Mouse (Mus musculus): ENCODE results near the gene Hdac2. TPM values are rescaled to one million over a fixed set of nuclear protein-coding genes. Genes with fewer than 3 reads are reported as not detected.

The Hdac2 gene
- polyA plus RNA-seq, 1 experiment from 2014 or later: 458 TPM

- H3K27me3 ChIP-seq (ENCODE audit: control insufficient read depth, insufficient read depth, low read length): no peaks in the 10 kb centered on the region
- H3K27ac ChIP-seq (replicated peaks; ENCODE audit: low read depth, low read length): no peak overlapping the region
- no peak overlapping the region for H3K9ac ChIP-seq (replicated peaks; ENCODE audit: low read length)
- no peaks in the 10 kb centered on the region for H3K9me3 ChIP-seq (replicated peaks; ENCODE audit: control insufficient read depth, low read length)
- no peaks in the 10 kb centered on the region for H3K36me3 ChIP-seq (replicated peaks; ENCODE audit: control insufficient read depth, insufficient read depth, low read depth, low read length)
- no peak for DNase-seq (ENCODE audit: low spot score)
- H3K4me3 ChIP-seq (ENCODE audit: low read depth, low read length): no peak overlapping the region
- ATAC-seq (replicated peaks; ENCODE audit: insufficient number of reproducible peaks, low FRiP score, low TSS enrichment, low read depth): no peak
- H3K4me1 ChIP-seq (ENCODE audit: control insufficient read depth, insufficient read depth, low read length): no peaks in the 10 kb centered on the region
- no peak overlapping the region for H3K4me2 ChIP-seq (ENCODE audit: low read depth, low read length)
- 73% methylated on average over 2 of the region's 2 CpGs for WGBS
These were observed 54.3 kb downstream of the Hdac2 start for GRCm38 (mm10) chr10:37028651-37029050.

GRCm38 (mm10) chr10:37035090-37035497 lies 60.8 kb downstream of the Hdac2 start:
- Histone ChIP-seq H3K27me3 (ENCODE audit: control insufficient read depth, insufficient read depth, low read length) (no peaks in the 10 kb centered on the region), H3K4me1 (ENCODE audit: control insufficient read depth, insufficient read depth, low read length) (no peaks in the 10 kb centered on the region), H3K9me3 (replicated peaks; ENCODE audit: control insufficient read depth, low read length) (no peaks in the 10 kb centered on the region), H3K4me3 (ENCODE audit: low read depth, low read length) (no peak overlapping the region), H3K36me3 (replicated peaks; ENCODE audit: control insufficient read depth, insufficient read depth, low read depth, low read length) (no peaks in the 10 kb centered on the region), H3K9ac (replicated peaks; ENCODE audit: low read length) (no peak overlapping the region), H3K4me2 (ENCODE audit: low read depth, low read length) (no peak overlapping the region), H3K27ac (replicated peaks; ENCODE audit: low read depth, low read length) (no peak overlapping the region)
- ATAC-seq (replicated peaks; ENCODE audit: insufficient number of reproducible peaks, low FRiP score, low TSS enrichment, low read depth): no peak
- WGBS: 52% methylated on average over 7 of the region's 7 CpGs
- DNase-seq (ENCODE audit: low spot score): peak; percentile 77

- H3K27ac ChIP-seq (replicated peaks; ENCODE audit: low read depth, low read length): no peak overlapping the region
- no peak for DNase-seq (ENCODE audit: low spot score)
- WGBS: 71% methylated on average over 8 of the region's 8 CpGs
- H3K9ac ChIP-seq (replicated peaks; ENCODE audit: low read length): no peak overlapping the region
- no peaks in the 10 kb centered on the region for H3K9me3 ChIP-seq (replicated peaks; ENCODE audit: control insufficient read depth, low read length)
- H3K4me3 ChIP-seq (ENCODE audit: low read depth, low read length): no peak overlapping the region
- H3K36me3 ChIP-seq (replicated peaks; ENCODE audit: control insufficient read depth, insufficient read depth, low read depth, low read length): no peaks in the 10 kb centered on the region
- no peaks in the 10 kb centered on the region for H3K4me1 ChIP-seq (ENCODE audit: control insufficient read depth, insufficient read depth, low read length)
- no peaks in the 10 kb centered on the region for H3K27me3 ChIP-seq (ENCODE audit: control insufficient read depth, insufficient read depth, low read length)
- no peak overlapping the region for H3K4me2 ChIP-seq (ENCODE audit: low read depth, low read length)
- ATAC-seq (replicated peaks; ENCODE audit: insufficient number of reproducible peaks, low FRiP score, low TSS enrichment, low read depth): no peak
These were observed 73.3 kb downstream of the Hdac2 start for GRCm38 (mm10) chr10:37047661-37048098.

Other genes starting within 250 kb of the Hdac2 start
- 300 and 341 TPM in 2 replicates for gene Marcks, start 164.4 kb downstream of the Hdac2 start, polyA plus RNA-seq (2014; fragmentation: Nextera tagmentation; extraction: Ambion mirVana)

Measured in embryonic facial prominence, embryonic 11.5 days (tissue).